Mouse (Mus musculus) liver, adult 2 months (tissue): ENCODE measurements around the gene Aaas.

ENCODE experiments used
- CTCF ChIP-seq: fragments of 200-500 bp; IDR thresholded peaks from 2 replicates; pipeline ENCODE4 v1.5.1; 2011; ENCODE audit warnings: low read depth, low read length, control low read depth
- POLR2A ChIP-seq: fragments of 200-500 bp; IDR thresholded peaks from 2 replicates; pipeline ENCODE4 v1.6.1; 2011; ENCODE audit warnings: low read length, control low read depth; ENCODE audit not compliant: insufficient read depth; ENCODE audit errors: extremely low read depth

- TF ChIP-seq POLR2A: no peak
- no peak for TF ChIP-seq CTCF
Measured at GRCm38 (mm10) chr15:102295633-102296367, 54.8 kb downstream of the Aaas start, which contains the start of gene Espl1.
